Comparison of ENCODE assay signal across 8 mouse cellular contexts in genomic region chrX:102070591-102071471, GRCm38 (mm10). TPM values are rescaled to one million over a fixed set of nuclear protein-coding genes. Genes with fewer than 3 reads are reported as not detected.
A peak's percentile ranks its signal among the peaks of the same experiment; 100 is the strongest.
DNase-seq lines count a peak whose midpoint lies in the region; ATAC-seq lines count a peak whose summit lies in the region.

Gene Rtl5 (minus strand): TSS chrX:102071304.

- peaks cover 7% of the 10 kb centered on the region; the same call in 1 of the 2 replicates for H3K9me3 ChIP-seq in megakaryocyte, embryonic 14.5 days

- intact Hi-C loops in gastrocnemius, postnatal 14 days (cut with DNase I; ENCODE audit: low total_unique reads) = no loop called here
- intact Hi-C loops in left cerebral cortex, postnatal 10 days (cut with DNase I) = no loop called here

- peaks cover 86% of the 10 kb centered on the region for H3K27me3 ChIP-seq in megakaryocyte, embryonic 14.5 days (replicated peaks)

- H3K4me3 ChIP-seq in megakaryocyte, embryonic 14.5 days (replicated peaks) = peak within 1 kb of the TSS; percentile 92

- H3K36me3 ChIP-seq in megakaryocyte, embryonic 14.5 days (replicated peaks; ENCODE audit: low read length) = no peaks in the 10 kb centered on the region

- ATAC-seq in activated CD4-positive, CD25-positive, alpha-beta regulatory T cell, adult 4 months = peak; percentile 77

- H3K4me1 ChIP-seq in megakaryocyte, embryonic 14.5 days = peaks cover 31% of the 10 kb centered on the region

- peak; percentile 42 to 64 for DNase-seq in cerebellum, postnatal 4 days (ENCODE audit: low spot score in 2 of 2)
- peak; percentile 77 for DNase-seq in gastrocnemius, postnatal 14 days
- DNase-seq in induced T-regulatory cell, adult 2 months (ENCODE audit: low read depth) = peak; percentile 55
- DNase-seq in left cerebral cortex, postnatal 10 days (ENCODE audit: extremely low spot score in 1 of 2, low spot score in 2 of 2) = peak; percentile 81 to 89
- peak; percentile 77 for DNase-seq in right cerebral cortex, postnatal 14 days
- no peak for DNase-seq in adipocyte (ENCODE audit: low spot score)

RNA-seq across cellular contexts. Expression of gene Rtl5, which starts in this region (rescaled TPM):
- polyA plus RNA-seq in activated CD4-positive, CD25-positive, alpha-beta regulatory T cell, adult 4 months (2017; shearing (Covaris generic)) = 1 to 10 TPM in 1 of 2 experiments, under 1 TPM in 1; 0.48 to 1.0 TPM
- 1 to 10 TPM; 1.2 to 2.0 TPM for total RNA-seq in gastrocnemius, postnatal 14 days (2021)
- 10 to 100 TPM in 1 of 2 experiments, 1 to 10 TPM in 1; 9.6 to 13.9 TPM for total RNA-seq in left cerebral cortex, postnatal 10 days (2021)
- polyA plus RNA-seq in megakaryocyte, embryonic 14.5 days (2012; ENCODE audit: insufficient read depth, low replicate concordance) = 1.3 and 4.8 TPM in 2 replicates
